Mouse (Mus musculus) erythroblast, embryonic 14.5 days (primary cell): Measurements from ENCODE around the gene Sprr2a2.
"Not testable (repeated sequence)": the region's sequence is repeated elsewhere in the genome, so short reads cannot be mapped to it uniquely, and the experiment has no call there.

ENCODE experiments used
- GATA1 ChIP-seq: IDR thresholded peaks from 2 replicates; pipeline ENCODE4 v1.6.1; 2012; ENCODE audit warnings: low read length, inconsistent platforms, mixed read lengths
- TAL1 ChIP-seq: IDR thresholded peaks from 3 replicates; pipeline ENCODE4 v1.6.1; 2012; ENCODE audit warnings: low read length, inconsistent platforms, mixed read lengths

DNA sequence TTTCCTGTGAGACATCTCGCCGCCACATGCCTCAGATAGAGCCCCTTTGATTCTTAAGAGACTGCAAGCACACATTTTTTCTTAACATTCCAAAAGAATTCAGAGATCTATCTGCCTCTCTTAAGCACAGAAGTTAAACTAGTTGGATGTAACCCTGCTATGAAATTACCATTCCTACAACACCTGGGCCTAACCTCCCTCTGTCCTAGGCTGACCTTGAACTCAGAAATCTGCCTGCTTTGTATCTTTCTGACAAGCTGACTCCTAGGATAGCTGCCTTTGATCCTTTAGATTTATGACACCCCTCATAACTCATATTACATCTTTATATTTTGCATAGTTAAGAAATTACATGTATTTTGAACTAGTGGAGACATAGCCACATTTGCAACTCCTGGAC, 47.7 kb downstream of the Sprr2a2 start:
- TF ChIP-seq GATA1, TAL1: not testable (repeated sequence)
